Mouse (Mus musculus): ENCODE data around the gene Gm10491.
A peak's percentile ranks its signal among the peaks of the same experiment; 100 is the strongest.

Gene Gm10491

GRCm38 (mm10) chrX:7883841-7884567 lies 23.6 kb downstream of the Gm10491 start, which contains the start of gene Slc35a2:
TSS of gene Slc35a2 (plus strand) at chrX:7884028.
- ATAC-seq (ENCODE audit: insufficient number of reproducible peaks, low FRiP score, low TSS enrichment): peak; percentile 93

GRCm38 (mm10) chrX:7879819-7880218 lies 27.8 kb downstream of the Gm10491 start:
- ATAC-seq (ENCODE audit: insufficient number of reproducible peaks, low FRiP score, low TSS enrichment): peak; percentile 49

GRCm38 (mm10) chrX:7878495-7878894 lies 29.1 kb downstream of the Gm10491 start:
- ATAC-seq (ENCODE audit: insufficient number of reproducible peaks, low FRiP score, low TSS enrichment): 0 out of 2 replicates have a peak, but pooled peaks have one; percentile 11

GRCm38 (mm10) chrX:7878007-7878419 lies 29.6 kb downstream of the Gm10491 start, which contains the start of gene Pim2:
TSS of gene Pim2 (plus strand) at chrX:7878262.
- peak; percentile 85 for ATAC-seq (ENCODE audit: insufficient number of reproducible peaks, low FRiP score, low TSS enrichment)

DNA sequence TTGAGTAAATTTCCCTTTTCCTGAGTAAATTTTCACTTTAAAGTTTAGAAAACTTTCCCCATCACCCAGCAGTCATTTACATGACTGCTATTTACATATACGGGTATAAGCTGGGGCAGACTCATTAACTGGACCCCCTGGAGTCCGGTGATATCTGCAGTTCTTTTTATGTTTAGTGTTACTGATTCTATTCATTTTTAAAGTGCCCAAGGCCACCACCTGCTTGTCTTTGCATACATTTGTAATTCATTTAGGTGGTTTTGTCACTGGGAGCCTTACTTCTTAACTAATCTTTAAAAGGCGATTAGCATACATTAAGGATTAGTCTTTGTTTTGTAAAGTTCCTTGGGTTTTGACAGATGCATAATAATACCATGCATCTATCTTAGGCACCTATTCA lies 37.8 kb downstream of the Gm10491 start:
- ATAC-seq (ENCODE audit: insufficient number of reproducible peaks, low FRiP score, low TSS enrichment): no peak

- no peak for ATAC-seq (ENCODE audit: insufficient number of reproducible peaks, low FRiP score, low TSS enrichment)
Measured at GRCm38 (mm10) chrX:7868506-7868905, 39.1 kb downstream of the Gm10491 start.

GRCm38 (mm10) chrX:7867141-7867540 lies 40.5 kb downstream of the Gm10491 start:
- ATAC-seq (ENCODE audit: insufficient number of reproducible peaks, low FRiP score, low TSS enrichment): no peak

- no peak for ATAC-seq (ENCODE audit: insufficient number of reproducible peaks, low FRiP score, low TSS enrichment)
Measured at GRCm38 (mm10) chrX:7865786-7866185, 41.8 kb downstream of the Gm10491 start.

- no peak for ATAC-seq (ENCODE audit: insufficient number of reproducible peaks, low FRiP score, low TSS enrichment)
Measured at GRCm38 (mm10) chrX:7865343-7865742, 42.3 kb downstream of the Gm10491 start.

GRCm38 (mm10) chrX:7864551-7864950 lies 43.1 kb downstream of the Gm10491 start:
- ATAC-seq (ENCODE audit: insufficient number of reproducible peaks, low FRiP score, low TSS enrichment): no peak

DNA sequence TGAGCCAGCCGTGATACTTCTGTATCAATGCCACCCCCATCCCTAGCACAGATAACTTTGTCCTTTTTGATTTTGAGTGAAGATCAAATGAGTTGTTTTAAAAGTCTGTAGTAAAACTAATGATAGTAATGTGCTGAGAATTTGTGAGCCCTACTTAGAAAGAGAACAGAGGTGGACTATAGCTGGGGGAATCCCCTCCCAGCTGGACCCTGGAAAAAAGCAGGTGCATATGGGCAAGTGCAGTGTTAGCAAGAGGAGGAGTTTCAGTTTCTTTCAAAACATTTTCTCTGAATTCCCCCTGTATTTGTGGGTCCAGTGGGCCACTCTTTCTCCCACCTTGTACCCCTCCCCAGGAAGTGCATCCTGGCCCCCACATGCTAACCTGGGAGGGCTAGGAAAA lies 44.5 kb downstream of the Gm10491 start:
- ATAC-seq (ENCODE audit: insufficient number of reproducible peaks, low FRiP score, low TSS enrichment): no peak

GRCm38 (mm10) chrX:7859191-7859753 lies 48.4 kb downstream of the Gm10491 start:
- ATAC-seq (ENCODE audit: insufficient number of reproducible peaks, low FRiP score, low TSS enrichment): no peak
